Mouse (Mus musculus) neural tube, embryonic 14.5 days (tissue): ENCODE measurements around the gene St3gal4. TPM values are rescaled to one million over a fixed set of nuclear protein-coding genes. Genes with fewer than 3 reads are reported as not detected.

Source experiments
- ATAC-seq: fragments of 200-750 bp; cut with Nextera tagmentation; 2 replicates; pipeline ENCODE4 v1.8.0; 2017; ENCODE audit warnings: low read depth, mild to moderate bottlenecking, moderate TSS enrichment, moderate library complexity
- H3K27ac ChIP-seq: fragments of 300-500 bp; sonication (generic); 2 replicates; pipeline ENCODE4 v1.5.1; 2014; ENCODE audit warnings: low read depth, mild to moderate bottlenecking, control low read depth, low read length, moderate library complexity, mixed read lengths
- H3K27me3 ChIP-seq: fragments of 300-500 bp; sonication (generic); 2 replicates; pipeline ENCODE4 v1.6.1; 2014; ENCODE audit warnings: low read length; ENCODE audit not compliant: control insufficient read depth, insufficient read depth
- H3K36me3 ChIP-seq: fragments of 300-500 bp; sonication (generic); 2 replicates; pipeline ENCODE4 v1.6.1; 2014; ENCODE audit warnings: low read length, mixed read lengths; ENCODE audit not compliant: control insufficient read depth, insufficient read depth
- H3K4me1 ChIP-seq: fragments of 300-500 bp; sonication (generic); 2 replicates; pipeline ENCODE4 v1.6.1; 2014; ENCODE audit warnings: low read length; ENCODE audit not compliant: control insufficient read depth, insufficient read depth
- H3K4me2 ChIP-seq: fragments of 300-500 bp; sonication (generic); 2 replicates; pipeline ENCODE4 v1.6.1; 2014; ENCODE audit warnings: mild to moderate bottlenecking, low read depth, low read length, control low read depth
- H3K4me3 ChIP-seq: fragments of 300-500 bp; sonication (generic); 2 replicates; pipeline ENCODE4 v1.5.1; 2014; ENCODE audit warnings: low read depth, low read length, control low read depth, mixed read lengths
- H3K9ac ChIP-seq: fragments of 300-500 bp; sonication (generic); replicated peaks from 2 replicates; pipeline ENCODE4 v1.6.1; 2014; ENCODE audit warnings: low read depth, mild to moderate bottlenecking, control low read depth, low read length, mixed read lengths
- H3K9me3 ChIP-seq: fragments of 300-500 bp; sonication (generic); 2 replicates; pipeline ENCODE4 v1.6.1; 2016; ENCODE audit warnings: low read length; ENCODE audit not compliant: control insufficient read depth
- WGBS: fragments of 180-500 bp; shearing (Covaris S2); extraction: QIAGEN DNeasy Blood & Tissue Kit; methylation state at CpG from one replicate; pipeline ENCODE4 v1.1.7; 2014; 5-methylcytosine and 5-hydroxymethylcytosine counted together
- polyA plus RNA-seq: library from polyadenylated mRNA; unstranded; fragments of >200 nt; fragmentation: Nextera tagmentation; extraction: Ambion mirVana; gene quantifications from 2 replicates; pipeline ENCODE4 v1.2.1, GENCODE M21; 2014

The St3gal4 gene
- polyA plus RNA-seq, 1 experiment from 2014 or later = 8.9 TPM

GRCm38 (mm10) chr9:35104711-35105110 is 14.4 kb downstream of the St3gal4 start:
- H3K4me2 ChIP-seq = no peak overlapping the region
- 84% methylated on average over 4 of the region's 4 CpGs for WGBS
- H3K27me3 ChIP-seq = no peaks in the 10 kb centered on the region
- no peaks in the 10 kb centered on the region for H3K9me3 ChIP-seq
- H3K36me3 ChIP-seq = no peaks in the 10 kb centered on the region
- no peak overlapping the region for H3K4me3 ChIP-seq
- H3K4me1 ChIP-seq = no peaks in the 10 kb centered on the region
- H3K27ac ChIP-seq = no peak overlapping the region
- H3K9ac ChIP-seq = no peak overlapping the region
- no peak for ATAC-seq

DNA sequence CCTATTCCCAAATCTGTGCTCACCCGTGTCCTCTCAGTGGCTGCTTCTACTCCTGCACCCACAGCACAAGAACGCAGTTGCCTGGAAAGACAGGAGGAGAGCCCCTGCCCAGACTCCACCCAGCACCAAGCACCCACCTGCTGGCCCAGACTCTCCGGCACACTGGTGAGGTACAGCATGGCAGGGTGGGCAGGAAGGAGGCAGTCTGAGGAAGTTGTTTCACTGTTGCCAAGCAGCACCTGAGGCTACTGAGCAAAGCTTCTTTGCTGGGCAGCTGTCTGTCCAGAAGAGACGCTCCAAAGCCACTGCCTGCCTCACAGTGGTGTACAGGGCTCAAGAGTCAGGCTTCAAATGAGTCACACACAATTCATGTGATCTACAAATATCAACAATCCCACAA is 20.3 kb downstream of the St3gal4 start:
- no peak for ATAC-seq
- H3K36me3 ChIP-seq = no peaks in the 10 kb centered on the region

GRCm38 (mm10) chr9:35097901-35098300 is 21.2 kb downstream of the St3gal4 start:
- Histone ChIP-seq H3K4me1 (no peaks in the 10 kb centered on the region), H3K9ac (no peak overlapping the region), H3K27me3 (no peaks in the 10 kb centered on the region), H3K36me3 (no peaks in the 10 kb centered on the region), H3K4me2 (no peak overlapping the region), H3K9me3 (no peaks in the 10 kb centered on the region), H3K4me3 (no peak overlapping the region), H3K27ac (no peak overlapping the region)
- WGBS = 93% methylated on average over 4 of the region's 4 CpGs
- no peak for ATAC-seq

More for the DNA sequence above, 20.3 kb downstream of the St3gal4 start:
- Histone ChIP-seq H3K27me3 (no peaks in the 10 kb centered on the region), H3K9ac (no peak overlapping the region), H3K9me3 (no peaks in the 10 kb centered on the region), H3K27ac (no peak overlapping the region), H3K4me1 (no peaks in the 10 kb centered on the region), H3K4me3 (no peak overlapping the region), H3K4me2 (no peak overlapping the region)
- WGBS = 87% methylated on average over 4 of the region's 4 CpGs

DNA sequence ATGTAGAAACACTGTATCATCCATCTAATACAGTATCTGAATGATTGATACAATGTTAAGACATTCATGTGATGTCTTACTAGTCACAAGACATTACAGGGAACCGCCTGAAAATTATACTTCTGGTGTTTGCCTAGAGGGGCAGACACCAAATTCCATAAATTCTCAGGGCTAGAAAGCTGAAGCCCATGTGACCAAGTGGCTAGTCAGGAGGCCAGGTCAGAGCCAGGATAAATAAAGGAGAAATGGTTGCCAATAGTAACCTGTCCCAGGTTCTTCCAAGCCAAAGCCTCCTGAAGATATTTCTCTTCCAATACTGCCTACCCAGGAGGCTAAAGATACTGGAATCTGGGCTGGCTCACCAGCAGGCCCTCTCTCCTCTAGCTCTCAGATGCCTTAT is 23.3 kb downstream of the St3gal4 start:
- Histone ChIP-seq H3K4me1 (no peaks in the 10 kb centered on the region), H3K4me2 (no peak overlapping the region), H3K27me3 (no peaks in the 10 kb centered on the region), H3K36me3 (no peaks in the 10 kb centered on the region), H3K9ac (no peak overlapping the region), H3K9me3 (no peaks in the 10 kb centered on the region), H3K27ac (no peak overlapping the region), H3K4me3 (no peak overlapping the region)
- 80% methylated on average over 1 of the region's 1 CpGs for WGBS
- ATAC-seq = no peak

DNA sequence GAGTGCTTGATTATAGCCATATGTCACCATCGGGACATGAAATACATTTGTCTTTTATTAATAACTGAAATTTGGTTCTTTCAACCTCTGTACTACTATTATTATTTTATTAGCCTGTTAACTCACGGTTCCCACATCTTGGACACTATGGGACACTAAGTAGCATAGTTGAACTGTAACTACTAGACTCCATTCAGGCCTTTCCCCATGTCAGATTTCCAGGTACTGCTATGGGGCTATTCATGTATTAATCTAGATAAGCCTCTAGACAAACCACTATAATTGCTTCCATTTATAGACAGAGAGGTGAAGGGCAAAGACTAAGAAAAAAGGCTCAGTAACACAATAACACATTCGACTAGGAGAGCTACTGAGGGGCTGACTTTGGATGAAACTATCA is 25.7 kb downstream of the St3gal4 start:
- no peaks in the 10 kb centered on the region for H3K9me3 ChIP-seq
- no peak overlapping the region for H3K27ac ChIP-seq
- no peaks in the 10 kb centered on the region for H3K4me1 ChIP-seq
- no peaks in the 10 kb centered on the region for H3K36me3 ChIP-seq
- H3K27me3 ChIP-seq = no peaks in the 10 kb centered on the region
- no peak for ATAC-seq
- no peak overlapping the region for H3K4me3 ChIP-seq
- H3K4me2 ChIP-seq = no peak overlapping the region
- WGBS = 93% methylated on average over 3 of the region's 3 CpGs
- no peak overlapping the region for H3K9ac ChIP-seq

DNA sequence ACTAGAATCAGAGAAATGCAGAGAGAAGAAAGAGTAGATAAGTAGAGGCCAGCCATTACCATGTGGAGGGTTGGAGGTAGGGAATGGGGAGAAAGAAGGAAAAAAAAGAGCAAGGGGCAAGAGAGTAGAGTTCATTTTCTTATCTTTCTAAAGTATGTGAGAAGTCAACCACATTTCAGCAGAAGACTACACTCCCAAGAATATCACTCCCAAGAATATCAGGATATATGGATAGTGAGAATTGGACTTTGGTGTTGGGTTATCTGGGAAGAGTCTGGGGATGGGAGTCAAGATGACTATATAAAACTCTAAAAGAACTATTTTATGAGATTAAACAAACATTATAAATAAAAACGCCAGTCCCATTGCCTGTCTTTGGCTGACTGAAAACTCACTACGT is 26.2 kb downstream of the St3gal4 start:
- no peak overlapping the region for H3K4me2 ChIP-seq
- no peaks in the 10 kb centered on the region for H3K4me1 ChIP-seq
- H3K27me3 ChIP-seq = no peaks in the 10 kb centered on the region
- H3K9me3 ChIP-seq = no peaks in the 10 kb centered on the region
- WGBS = 89% methylated on average over 2 of the region's 2 CpGs
- H3K27ac ChIP-seq = no peak overlapping the region
- H3K36me3 ChIP-seq = no peaks in the 10 kb centered on the region
- no peak overlapping the region for H3K4me3 ChIP-seq
- H3K9ac ChIP-seq = no peak overlapping the region
- ATAC-seq = no peak

GRCm38 (mm10) chr9:35061446-35061845 is 57.6 kb downstream of the St3gal4 start:
- Histone ChIP-seq H3K36me3 (no peaks in the 10 kb centered on the region), H3K9me3 (no peaks in the 10 kb centered on the region), H3K4me3 (no peak overlapping the region), H3K27ac (no peak overlapping the region), H3K27me3 (no peaks in the 10 kb centered on the region), H3K9ac (no peak overlapping the region), H3K4me2 (no peak overlapping the region), H3K4me1 (no peaks in the 10 kb centered on the region)
- WGBS = 85% methylated on average over 2 of the region's 2 CpGs
- ATAC-seq = no peak

GRCm38 (mm10) chr9:35059881-35060280 is 59.2 kb downstream of the St3gal4 start:
- Histone ChIP-seq H3K4me1 (no peaks in the 10 kb centered on the region), H3K36me3 (no peaks in the 10 kb centered on the region), H3K9me3 (no peaks in the 10 kb centered on the region), H3K4me3 (no peak overlapping the region), H3K4me2 (no peak overlapping the region), H3K9ac (no peak overlapping the region), H3K27me3 (no peaks in the 10 kb centered on the region), H3K27ac (no peak overlapping the region)
- 93% methylated on average over 5 of the region's 5 CpGs for WGBS
- ATAC-seq = no peak

DNA sequence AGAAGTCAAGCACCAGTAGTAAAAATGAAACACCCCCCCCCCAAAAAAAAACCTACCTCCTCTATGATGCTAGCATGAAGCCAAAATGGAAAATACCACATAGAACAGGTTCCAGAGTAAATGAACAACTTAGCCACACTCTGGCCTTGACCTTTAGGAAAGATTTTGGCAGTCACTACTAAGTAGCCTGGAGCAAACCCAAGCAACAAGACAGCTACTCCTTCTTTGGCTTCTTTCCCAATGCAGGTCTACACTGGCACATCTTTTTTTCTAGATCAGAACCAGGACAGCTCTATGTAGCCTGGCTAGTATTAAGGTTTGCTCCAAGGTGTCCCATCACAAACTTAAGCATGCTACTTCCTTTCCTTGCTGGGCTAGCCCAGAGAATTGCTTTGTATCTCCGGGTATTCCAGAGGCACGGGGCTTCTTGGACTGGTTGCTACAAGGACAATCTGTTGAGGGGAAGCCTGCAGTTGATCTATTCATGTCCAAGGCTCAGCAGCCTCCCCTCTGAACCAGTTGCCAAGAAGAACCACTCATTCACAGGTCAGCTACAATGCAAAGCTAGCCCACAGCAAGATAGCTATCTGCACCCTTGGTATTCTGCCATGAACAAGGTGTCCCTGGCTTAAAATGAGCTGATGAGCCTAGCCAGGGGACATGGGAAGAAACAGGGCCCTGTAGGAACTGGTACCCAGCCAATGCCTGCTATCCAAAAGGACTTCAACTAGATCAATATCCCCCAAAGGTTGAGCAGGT is 60.3 kb downstream of the St3gal4 start:
- Histone ChIP-seq H3K9ac (no peak overlapping the region), H3K4me1 (no peaks in the 10 kb centered on the region), H3K4me2 (no peak overlapping the region), H3K9me3 (no peaks in the 10 kb centered on the region), H3K27ac (no peak overlapping the region), H3K36me3 (no peaks in the 10 kb centered on the region), H3K4me3 (no peak overlapping the region), H3K27me3 (no peaks in the 10 kb centered on the region)
- no peak for ATAC-seq
- WGBS = 92% methylated on average over 2 of the region's 2 CpGs
